Mouse (Mus musculus) hindbrain, embryonic 10.5 days (tissue): ENCODE data around the gene Pdha1. TPM values are rescaled to one million over a fixed set of nuclear protein-coding genes. Genes with fewer than 3 reads are reported as not detected.

Source experiments
- DNase-seq: peaks from one replicate; pipeline ENCODE4 v3.0.0-alpha.2; 2017; ENCODE audit warnings: low spot score
- H3K27ac ChIP-seq: fragments of 300-500 bp; sonication (generic); 2 replicates; pipeline ENCODE4 v1.5.1; 2016; ENCODE audit warnings: mild to moderate bottlenecking, moderate library complexity
- H3K27me3 ChIP-seq: fragments of 300-500 bp; sonication (generic); 2 replicates; pipeline ENCODE4 v1.6.1; 2016; ENCODE audit warnings: mild to moderate bottlenecking; ENCODE audit not compliant: poor library complexity, insufficient read depth, severe bottlenecking
- H3K36me3 ChIP-seq: fragments of 300-500 bp; sonication (generic); 2 replicates; pipeline ENCODE4 v1.6.1; 2016; ENCODE audit warnings: mild to moderate bottlenecking, moderate library complexity
- H3K4me1 ChIP-seq: fragments of 300-500 bp; sonication (generic); replicated peaks from 2 replicates; pipeline ENCODE4 v1.6.1; 2016; ENCODE audit warnings: mild to moderate bottlenecking
- H3K4me3 ChIP-seq: fragments of 300-500 bp; sonication (generic); 2 replicates; pipeline ENCODE4 v1.5.1; 2016; ENCODE audit warnings: mild to moderate bottlenecking, moderate library complexity
- H3K9me3 ChIP-seq: fragments of 300-500 bp; sonication (generic); 2 replicates; pipeline ENCODE4 v1.6.1; 2016; ENCODE audit warnings: mild to moderate bottlenecking, moderate library complexity
- WGBS: fragments of 180-500 bp; shearing (Covaris S2); methylation state at CpG from one replicate; pipeline ENCODE4 v1.1.7; 2016; 5-methylcytosine and 5-hydroxymethylcytosine counted together
- polyA plus RNA-seq: library from polyadenylated mRNA; unstranded; fragments of >200 nt; fragmentation: Nextera tagmentation; extraction: Ambion mirVana; gene quantifications from 2 replicates; pipeline ENCODE4 v1.2.1, GENCODE M21; 2016

Gene Pdha1
- polyA plus RNA-seq, 1 experiment from 2014 or later = 86.0 TPM

- H3K36me3 ChIP-seq = peaks cover 32% of the 10 kb centered on the region
Measured at GRCm38 (mm10) chrX:160134136-160134843, 3.9 kb downstream of the Pdha1 start.

GRCm38 (mm10) chrX:160116658-160117057, 21.6 kb downstream of the Pdha1 start:
- Histone ChIP-seq H3K9me3 (no peaks in the 10 kb centered on the region), H3K4me3 (no peak overlapping the region), H3K36me3 (peaks cover 29% of the 10 kb centered on the region), H3K4me1 (no peaks in the 10 kb centered on the region), H3K27ac (no peak overlapping the region), H3K27me3 (peaks cover 42% of the 10 kb centered on the region)
- peak; percentile 35 for DNase-seq
- 88% methylated on average over 3 of the region's 3 CpGs for WGBS

More at GRCm38 (mm10) chrX:160134136-160134843, 3.9 kb downstream of the Pdha1 start:
- no peak overlapping the region for H3K27ac ChIP-seq
- DNase-seq = no peak
- H3K9me3 ChIP-seq = no peaks in the 10 kb centered on the region
- H3K27me3 ChIP-seq = peaks cover 31% of the 10 kb centered on the region
- 89% methylated on average over 11 of the region's 11 CpGs for WGBS
- H3K4me3 ChIP-seq = no peak overlapping the region
- peaks cover 27% of the 10 kb centered on the region; the same call in 1 of the 2 replicates for H3K4me1 ChIP-seq

- Histone ChIP-seq H3K9me3 (no peaks in the 10 kb centered on the region), H3K4me1 (no peaks in the 10 kb centered on the region), H3K4me3 (no peak overlapping the region), H3K27ac (no peak overlapping the region), H3K36me3 (peaks cover 23% of the 10 kb centered on the region), H3K27me3 (peaks cover 42% of the 10 kb centered on the region)
- no peak for DNase-seq
Measured at GRCm38 (mm10) chrX:160116074-160116473, 22.1 kb downstream of the Pdha1 start.

GRCm38 (mm10) chrX:160113777-160114176, 24.4 kb downstream of the Pdha1 start:
- H3K27me3 ChIP-seq = peaks cover 29% of the 10 kb centered on the region
- 97% methylated on average over 1 of the region's 1 CpGs for WGBS
- no peak overlapping the region for H3K27ac ChIP-seq
- H3K9me3 ChIP-seq = no peaks in the 10 kb centered on the region
- no peak overlapping the region for H3K4me3 ChIP-seq
- no peak for DNase-seq
- peaks cover 2% of the 10 kb centered on the region; the same call in 1 of the 2 replicates for H3K36me3 ChIP-seq
- H3K4me1 ChIP-seq = no peaks in the 10 kb centered on the region

- 71% methylated on average over 4 of the region's 4 CpGs for WGBS
- no peak overlapping the region for H3K4me3 ChIP-seq
- DNase-seq = no peak
- no peak overlapping the region for H3K27ac ChIP-seq
- H3K36me3 ChIP-seq = no peaks in the 10 kb centered on the region
- no peaks in the 10 kb centered on the region for H3K9me3 ChIP-seq
- H3K4me1 ChIP-seq = no peaks in the 10 kb centered on the region
- H3K27me3 ChIP-seq = peaks cover 21% of the 10 kb centered on the region
Measured at GRCm38 (mm10) chrX:160107817-160108216, 30.4 kb downstream of the Pdha1 start.

GRCm38 (mm10) chrX:160091973-160092372, 46.2 kb downstream of the Pdha1 start:
- no peaks in the 10 kb centered on the region for H3K4me1 ChIP-seq
- peaks cover 11% of the 10 kb centered on the region; the same call in 1 of the 2 replicates for H3K27me3 ChIP-seq
- H3K27ac ChIP-seq = no peak overlapping the region
- no peak overlapping the region for H3K4me3 ChIP-seq
- no peak for DNase-seq
- no peaks in the 10 kb centered on the region for H3K9me3 ChIP-seq
- 86% methylated on average over 1 of the region's 1 CpGs for WGBS
- no peaks in the 10 kb centered on the region for H3K36me3 ChIP-seq

Other genes with a start within 250 kb of the Pdha1 start
- gene Map3k15, start 150.0 kb downstream of the Pdha1 start, polyA plus RNA-seq = 0.27 and 0.46 TPM in 2 replicates